Mouse (Mus musculus) ES-E14 (cell line): ENCODE measurements around the gene Nat8f4.

ENCODE experiments used
- CHD2 ChIP-seq: IDR thresholded peaks from 2 replicates; pipeline ENCODE4 v1.6.1; 2014; ENCODE audit warnings: mild to moderate bottlenecking, low read depth, low read length, inconsistent platforms
- HCFC1 ChIP-seq: IDR thresholded peaks from 2 replicates; pipeline ENCODE4 v1.6.1; 2012; ENCODE audit warnings: low read length, inconsistent platforms, borderline replicate concordance; ENCODE audit not compliant: insufficient read depth
- MAFK ChIP-seq: IDR thresholded peaks from 2 replicates; pipeline ENCODE4 v1.6.1; 2014; ENCODE audit warnings: mild to moderate bottlenecking, low read depth, low read length, inconsistent platforms; ENCODE audit not compliant: insufficient read depth
- ZNF384 ChIP-seq: IDR thresholded peaks from 2 replicates; pipeline ENCODE4 v1.6.1; 2012; ENCODE audit warnings: low read depth, low read length, inconsistent platforms

DNA sequence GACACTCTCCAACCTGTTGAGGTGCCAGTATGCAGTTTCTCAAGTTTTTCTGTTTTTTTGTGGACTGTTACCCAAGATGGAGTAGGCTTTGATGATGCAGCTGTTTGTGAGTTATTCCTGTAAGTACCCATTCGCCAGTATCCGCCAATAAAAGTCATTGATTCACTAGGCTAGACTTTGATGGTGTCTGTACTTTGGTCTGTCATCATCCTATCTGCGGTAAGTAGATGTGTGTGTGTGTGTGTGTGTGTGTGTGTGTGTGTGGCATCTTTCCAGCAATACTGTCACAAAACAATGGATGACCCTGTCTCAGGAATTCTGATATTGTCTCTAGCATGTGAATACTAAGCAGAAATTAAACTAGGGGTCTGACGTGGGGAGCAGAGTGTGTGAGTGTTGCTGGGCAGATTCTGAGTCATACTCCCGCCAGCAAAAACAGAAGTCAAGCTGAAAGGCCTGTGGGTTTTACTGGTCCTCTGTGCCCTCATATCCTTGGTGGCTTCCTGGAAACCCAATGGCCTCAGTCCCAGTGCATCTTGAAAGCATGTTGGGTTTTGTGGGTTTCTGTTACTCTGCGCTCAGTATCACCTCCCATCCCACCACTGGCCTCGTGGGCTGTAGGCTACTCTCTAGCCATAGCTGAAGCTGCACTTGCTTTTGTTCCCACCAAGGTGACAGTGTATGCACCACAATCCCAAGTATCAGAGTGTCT is 53.5 kb downstream of the Nat8f4 start:
- TF ChIP-seq ZNF384 (no peak), CHD2 (no peak), MAFK (no peak), HCFC1 (no peak)
